Mouse (Mus musculus): ENCODE measurements around the gene Agpat3.

DNA sequence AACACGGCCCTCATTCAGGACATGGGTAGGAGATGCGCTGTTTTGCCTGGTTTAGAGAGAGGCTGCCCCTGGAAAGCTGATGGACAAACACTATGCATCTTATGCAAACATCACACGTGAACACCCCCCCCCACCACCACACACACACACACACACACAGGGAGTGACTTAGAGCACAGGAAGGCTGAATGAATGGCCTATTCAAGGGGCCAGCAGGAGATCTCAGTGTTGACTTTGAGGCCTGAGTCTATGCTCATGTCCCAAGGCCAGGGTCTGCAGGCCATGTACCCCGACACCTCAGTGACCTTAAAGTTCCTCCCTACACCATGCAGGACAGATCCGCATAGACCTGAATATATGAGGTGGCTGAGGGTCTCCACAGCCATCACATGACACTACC lies 64.2 kb downstream of the Agpat3 start:
- no peak for TF ChIP-seq EP300 (IDR thresholded peaks at IDR 0.05; ENCODE audit: low read depth in 1 of 2, low read length in 2 of 2)
- TF ChIP-seq CTCF (IDR thresholded peaks at IDR 0.05 in 2 of 3, conservative IDR thresholded peaks at IDR 0.05 in 1 of 3; ENCODE audit: control insufficient read depth in 1 of 3, insufficient read depth in 1 of 3, low read depth in 2 of 3, low read length in 3 of 3, poor library complexity in 1 of 3, severe bottlenecking in 1 of 3) = no peak
- TF ChIP-seq GABPA (IDR thresholded peaks at IDR 0.05; ENCODE audit: low read depth, low read length) = no peak
- TF ChIP-seq MAFK (IDR thresholded peaks at IDR 0.05; ENCODE audit: borderline replicate concordance, low read depth, low read length) = no peak
- TF ChIP-seq POLR2A (IDR thresholded peaks at IDR 0.05; ENCODE audit: control insufficient read depth in 1 of 2, insufficient read depth in 1 of 2, low read depth in 1 of 2, low read length in 2 of 2, poor library complexity in 1 of 2) = no peak
- no peak for TF ChIP-seq ETS1 (IDR thresholded peaks at IDR 0.05; ENCODE audit: low read depth, low read length)
- TF ChIP-seq ZC3H11A (IDR thresholded peaks at IDR 0.05; ENCODE audit: low read depth, low read length) = no peak
- no peak for TF ChIP-seq MAX (IDR thresholded peaks at IDR 0.05; ENCODE audit: low read length)
- no peak for TF ChIP-seq TCF12 (IDR thresholded peaks at IDR 0.05; ENCODE audit: low read depth, low read length)
- TF ChIP-seq MEF2A (IDR thresholded peaks at IDR 0.05; ENCODE audit: extremely low read depth, insufficient replicate concordance, low read depth, low read length, poor library complexity, severe bottlenecking) = no peak

Measured in MEL (cell line).